Mouse (Mus musculus) right cerebral cortex, postnatal 14 days (tissue): ENCODE measurements around the gene Efr3b.

Experiments used
- DNase-seq: peaks from one replicate; pipeline ENCODE4 v3.0.0; 2022

Efr3b gene

GRCm38 (mm10) chr12:4029064-4029463, 9.7 kb downstream of the Efr3b start:
- DNase-seq, result no peak

- DNase-seq, result peak; percentile 44
These were observed 10.2 kb downstream of the Efr3b start for GRCm38 (mm10) chr12:4028516-4028915.

- DNase-seq, result no peak
These were observed 14.4 kb downstream of the Efr3b start for GRCm38 (mm10) chr12:4024356-4024755.

- DNase-seq, result no peak
These were observed 15.2 kb downstream of the Efr3b start for GRCm38 (mm10) chr12:4023501-4023900.

- peak; percentile 53 for DNase-seq
These were observed 15.9 kb downstream of the Efr3b start for GRCm38 (mm10) chr12:4022845-4023244.

GRCm38 (mm10) chr12:4020505-4020904, 18.2 kb downstream of the Efr3b start:
- peak; percentile 36 for DNase-seq

GRCm38 (mm10) chr12:4016321-4016720, 22.4 kb downstream of the Efr3b start:
- DNase-seq, result no peak

GRCm38 (mm10) chr12:4015741-4016140, 23.0 kb downstream of the Efr3b start:
- no peak for DNase-seq

- DNase-seq, result no peak
These were observed 23.5 kb downstream of the Efr3b start for GRCm38 (mm10) chr12:4015255-4015654.

GRCm38 (mm10) chr12:4011715-4012114, 27.0 kb downstream of the Efr3b start:
- DNase-seq, result peak; percentile 33

- no peak for DNase-seq
These were observed 27.4 kb downstream of the Efr3b start for GRCm38 (mm10) chr12:4011301-4011700.

- DNase-seq, result no peak
These were observed 30.0 kb downstream of the Efr3b start for GRCm38 (mm10) chr12:4008731-4009130.

- no peak for DNase-seq
These were observed 30.9 kb downstream of the Efr3b start for GRCm38 (mm10) chr12:4007766-4008165.

- peak; percentile 35 for DNase-seq
These were observed 31.5 kb downstream of the Efr3b start for GRCm38 (mm10) chr12:4007181-4007580.

- DNase-seq, result no peak
These were observed 32.6 kb downstream of the Efr3b start for GRCm38 (mm10) chr12:4006079-4006478.

GRCm38 (mm10) chr12:4004648-4005047, 34.1 kb downstream of the Efr3b start:
- no peak for DNase-seq

GRCm38 (mm10) chr12:4000406-4000805, 38.3 kb downstream of the Efr3b start:
- DNase-seq, result no peak

GRCm38 (mm10) chr12:3996749-3997148, 42.0 kb downstream of the Efr3b start:
- DNase-seq, result no peak

GRCm38 (mm10) chr12:3991047-3991446, 47.7 kb downstream of the Efr3b start:
- no peak for DNase-seq

GRCm38 (mm10) chr12:3989943-3990342, 48.8 kb downstream of the Efr3b start:
- no peak for DNase-seq

- no peak for DNase-seq
These were observed 54.3 kb downstream of the Efr3b start for GRCm38 (mm10) chr12:3984446-3984845.

GRCm38 (mm10) chr12:3983736-3984135, 55.0 kb downstream of the Efr3b start:
- peak; percentile 89 for DNase-seq

GRCm38 (mm10) chr12:3982257-3982656, 56.5 kb downstream of the Efr3b start:
- peak; percentile 64 for DNase-seq

GRCm38 (mm10) chr12:3981350-3982131, 57.2 kb downstream of the Efr3b start:
- DNase-seq, result peak; percentile 69

- DNase-seq, result no peak
These were observed 57.7 kb downstream of the Efr3b start for GRCm38 (mm10) chr12:3980991-3981349.
